Mouse (Mus musculus): Measurements from ENCODE around the gene Ltbp3.

The Ltbp3 gene

GRCm38 (mm10) chr19:5791329-5791728 lies 50.6 kb downstream of the Ltbp3 start:
- DNase-seq (ENCODE audit: low spot score in 2 of 2): no peak

GRCm38 (mm10) chr19:5793116-5793515 lies 52.4 kb downstream of the Ltbp3 start:
- DNase-seq (ENCODE audit: low spot score in 2 of 2): peak; percentile 69 to 72

DNA sequence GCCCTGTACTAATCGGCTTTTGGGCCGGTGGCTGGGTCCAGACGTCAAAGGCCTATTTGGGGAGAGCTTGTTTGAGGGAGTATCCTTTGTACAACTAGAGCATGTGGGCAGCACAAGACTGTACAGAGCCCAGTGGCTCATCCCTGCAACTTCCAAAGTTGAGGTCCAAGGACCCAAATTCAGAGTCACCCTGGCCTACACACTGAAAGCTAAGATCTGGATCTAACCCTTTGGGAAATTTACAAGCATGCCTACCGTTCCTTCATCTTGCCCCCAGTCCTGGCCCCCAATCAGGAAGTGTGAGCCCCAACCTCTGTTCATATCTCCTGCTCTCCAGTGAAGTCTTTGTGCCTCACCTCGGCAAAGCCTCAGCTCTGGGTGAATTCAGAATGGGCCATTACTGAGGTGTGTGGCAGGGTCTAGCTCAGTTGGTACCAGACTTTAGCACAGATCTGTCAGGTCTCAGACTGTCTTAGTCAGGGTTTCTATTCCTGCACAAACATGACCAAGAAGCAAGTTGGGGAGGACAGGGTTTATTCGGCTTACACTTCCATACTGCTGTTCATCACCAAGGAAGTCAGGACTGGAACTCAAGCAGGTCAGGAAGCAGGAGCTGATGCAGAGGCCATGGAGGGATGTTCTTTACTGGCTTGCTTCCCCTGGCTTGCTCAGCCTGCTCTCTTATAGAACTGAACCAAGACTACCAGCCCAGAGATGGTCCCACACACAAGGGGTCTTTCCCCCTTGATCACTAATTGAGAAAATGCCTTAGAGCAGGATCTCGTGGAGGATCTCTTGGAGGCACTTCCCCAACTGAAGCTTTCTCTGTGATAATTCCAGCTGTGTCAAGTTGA lies 53.4 kb downstream of the Ltbp3 start:
- DNase-seq (ENCODE audit: low spot score in 2 of 2): peak in 1 of 2 experiments; percentile 48

- peak in 1 of 2 experiments; percentile 37 for DNase-seq (ENCODE audit: low spot score in 2 of 2)
Observed at GRCm38 (mm10) chr19:5794771-5795576, 54.3 kb downstream of the Ltbp3 start.

- no peak for DNase-seq (ENCODE audit: low spot score in 2 of 2)
Observed at GRCm38 (mm10) chr19:5795668-5796572, 55.2 kb downstream of the Ltbp3 start.

GRCm38 (mm10) chr19:5796573-5797111 lies 55.9 kb downstream of the Ltbp3 start:
- DNase-seq (ENCODE audit: low spot score in 2 of 2): no peak

- no peak for DNase-seq (ENCODE audit: low spot score in 2 of 2)
Observed at GRCm38 (mm10) chr19:5797381-5798111, 56.8 kb downstream of the Ltbp3 start.

DNA sequence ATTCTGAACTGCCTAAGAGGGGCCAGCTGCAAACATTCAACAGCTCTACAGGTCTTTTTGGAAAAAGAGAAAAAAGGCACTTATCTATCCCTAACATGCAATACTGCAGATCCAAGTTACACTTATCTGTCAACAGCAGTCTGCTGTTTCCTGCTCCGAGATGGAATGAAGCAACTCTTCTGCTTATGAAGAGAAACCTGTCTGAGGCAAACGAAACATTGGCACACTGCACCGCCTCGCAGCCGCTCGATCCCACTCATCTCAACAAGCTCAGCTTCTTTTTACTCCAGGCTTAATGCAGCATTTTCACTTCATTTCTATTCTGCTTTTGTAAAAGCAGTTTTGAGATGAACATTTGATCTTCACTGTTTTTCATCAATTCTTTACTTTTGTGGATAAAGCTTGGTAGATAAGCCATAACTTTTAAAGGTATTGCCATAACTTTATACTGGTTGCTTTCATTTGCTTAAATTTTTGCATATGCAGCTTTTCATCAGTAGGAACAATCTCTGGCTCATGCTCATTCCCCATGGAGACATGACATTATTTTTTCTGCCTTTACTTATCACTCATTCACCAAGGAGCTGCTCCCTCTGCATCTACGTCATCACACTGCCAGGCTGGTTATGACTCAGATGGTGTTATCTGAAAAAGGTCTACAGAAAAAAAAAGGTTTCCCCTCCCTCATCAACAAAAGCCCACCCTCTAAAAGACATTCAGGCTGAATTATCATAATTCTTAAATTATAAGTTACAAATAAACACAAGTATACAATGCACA lies 58.2 kb downstream of the Ltbp3 start:
- DNase-seq (ENCODE audit: low spot score in 2 of 2): no peak

DNA sequence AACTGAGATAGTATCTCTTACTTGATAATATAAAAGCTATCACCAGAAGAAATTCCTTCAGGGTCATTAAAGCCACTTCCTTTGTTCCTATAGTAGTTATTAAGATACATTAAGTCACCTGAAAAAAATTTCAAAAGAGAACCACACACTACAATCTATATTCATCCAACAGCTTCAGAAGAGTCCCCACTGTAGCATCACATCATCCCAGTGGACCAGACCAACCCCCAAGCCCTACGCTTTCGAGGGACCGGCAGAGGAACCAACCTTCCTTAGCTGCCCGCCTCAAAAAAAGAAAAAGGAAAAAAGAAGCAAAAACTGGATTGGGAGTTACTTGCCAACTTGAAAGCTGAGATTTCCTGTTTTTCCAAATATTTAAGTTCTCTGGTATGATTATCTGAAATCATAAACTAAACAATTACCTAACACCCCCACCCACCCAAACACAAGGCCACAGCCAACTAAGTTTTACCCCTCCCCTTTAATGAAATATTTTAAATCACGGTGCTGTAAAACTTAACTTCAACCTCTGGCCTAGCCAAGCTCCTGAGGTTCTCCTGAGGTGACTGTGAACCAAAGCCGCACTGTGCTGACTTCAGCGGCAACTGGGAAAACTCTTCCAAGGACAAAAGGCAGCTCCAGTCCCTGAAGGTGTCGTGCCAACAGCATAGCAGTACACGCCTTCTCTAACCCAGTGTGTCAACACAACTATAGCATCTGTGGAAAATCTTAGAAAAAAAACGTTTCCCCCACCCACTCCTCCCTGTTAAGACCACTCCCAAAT lies 59.1 kb downstream of the Ltbp3 start:
- peak in 1 of 2 experiments; percentile 39 for DNase-seq (ENCODE audit: low spot score in 2 of 2)

GRCm38 (mm10) chr19:5800350-5800631 lies 59.6 kb downstream of the Ltbp3 start:
- DNase-seq (ENCODE audit: low spot score in 2 of 2): no peak

GRCm38 (mm10) chr19:5800632-5801431 lies 60.1 kb downstream of the Ltbp3 start:
- DNase-seq (ENCODE audit: low spot score in 2 of 2): peak in 1 of 2 experiments; percentile 44

DNA sequence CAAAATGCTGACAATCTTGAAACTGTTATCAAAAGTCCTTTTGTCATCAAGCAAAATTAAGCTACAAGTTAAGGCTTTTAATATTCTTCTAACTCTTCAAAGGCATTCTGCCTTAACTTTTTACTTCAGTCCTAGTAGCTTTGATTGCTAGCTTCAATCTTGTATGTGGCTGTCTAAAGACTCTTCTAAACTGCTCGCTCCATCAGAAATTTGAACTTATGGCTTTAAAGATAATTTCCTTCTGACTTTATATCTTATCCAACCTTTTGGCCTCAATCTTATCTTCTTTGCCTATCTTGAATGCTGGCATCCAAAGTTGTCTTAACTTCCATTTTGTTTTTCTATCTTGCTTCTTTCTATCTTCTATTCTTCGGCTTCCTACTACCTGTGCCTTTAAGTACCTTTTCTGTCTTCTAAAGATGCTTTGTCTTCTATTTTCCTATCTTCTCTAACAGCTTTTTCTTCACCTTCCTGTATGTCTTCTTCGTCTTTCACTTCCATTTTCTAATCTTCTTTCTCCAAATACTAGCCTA lies 60.8 kb downstream of the Ltbp3 start:
- no peak for DNase-seq (ENCODE audit: low spot score in 2 of 2)

- DNase-seq (ENCODE audit: low spot score in 2 of 2): peak; percentile 97
Observed at GRCm38 (mm10) chr19:5802011-5802786, 61.5 kb downstream of the Ltbp3 start.

GRCm38 (mm10) chr19:5802787-5803040 lies 62.0 kb downstream of the Ltbp3 start:
- DNase-seq (ENCODE audit: low spot score in 2 of 2): no peak

DNA sequence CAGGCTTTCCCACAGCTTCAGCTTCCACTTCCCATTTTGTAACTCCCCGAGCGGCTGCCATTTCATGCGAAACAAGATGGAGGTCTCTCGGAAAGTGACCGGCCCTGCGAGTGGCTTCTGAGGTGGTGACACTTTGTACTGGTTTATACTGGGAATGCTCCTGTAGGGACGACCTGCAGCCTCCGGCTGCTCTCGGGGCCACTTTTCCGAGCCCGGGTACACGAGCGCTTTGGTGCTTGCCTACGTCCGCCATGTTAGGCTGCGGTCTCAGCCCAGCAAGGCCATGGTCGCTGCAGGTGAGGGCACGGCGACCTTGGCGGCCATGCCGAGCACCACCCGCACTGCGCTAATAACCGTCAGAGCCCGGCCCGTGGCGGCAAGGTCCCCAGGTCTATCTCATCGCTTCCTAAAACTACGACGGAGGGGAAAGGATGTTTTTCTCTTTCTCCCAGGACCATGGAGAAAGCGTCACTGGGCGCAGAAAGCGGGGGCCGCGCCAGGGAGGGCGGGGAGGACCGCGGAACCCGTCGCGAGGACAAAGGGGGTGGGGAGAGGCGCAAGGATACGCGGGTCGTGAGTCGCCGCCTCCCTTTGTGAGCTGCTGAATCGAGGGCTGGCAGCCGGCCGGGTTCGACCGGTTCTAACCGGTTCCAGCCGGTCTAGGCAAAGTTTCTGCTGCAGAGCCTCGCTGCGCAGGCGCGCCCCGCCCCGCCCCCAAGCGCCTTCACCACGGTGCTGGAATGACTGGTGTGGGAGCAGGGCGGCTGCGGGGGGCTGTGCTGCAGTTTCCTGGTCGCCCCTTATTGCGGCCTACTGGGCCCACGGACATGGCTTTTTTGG lies 62.6 kb downstream of the Ltbp3 start:
- DNase-seq (ENCODE audit: low spot score in 2 of 2): peak; percentile 99 to 100

DNA sequence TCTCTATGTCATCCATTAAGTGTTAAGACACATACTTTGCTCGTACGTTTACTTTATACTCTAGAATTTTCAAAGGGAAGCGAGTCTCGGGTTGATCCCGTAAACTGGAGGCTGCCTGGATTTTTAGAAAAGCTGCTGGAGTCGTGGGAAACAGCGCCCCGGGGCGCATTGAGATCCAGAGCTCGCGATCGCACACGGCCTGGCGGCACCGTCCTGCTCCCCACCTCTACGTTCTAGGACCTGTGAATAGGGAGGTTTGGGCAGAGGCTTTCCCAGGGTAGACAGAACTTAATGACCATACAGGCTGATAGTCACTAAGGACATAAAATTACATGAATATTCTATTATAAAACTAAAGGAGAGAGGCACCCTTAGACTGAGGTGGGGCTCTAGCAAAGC lies 63.2 kb downstream of the Ltbp3 start:
- DNase-seq (ENCODE audit: low spot score in 2 of 2): peak in 1 of 2 experiments; percentile 60
